Mouse (Mus musculus) forelimb bud, embryonic 11.5 days (tissue): ENCODE measurements around the gene Smpdl3a.

Experiments
- DNase-seq: peaks from one replicate; pipeline ENCODE4 v3.0.0-alpha.2; 2012; ENCODE audit warnings: low read depth, low spot score

Gene Smpdl3a

DNA sequence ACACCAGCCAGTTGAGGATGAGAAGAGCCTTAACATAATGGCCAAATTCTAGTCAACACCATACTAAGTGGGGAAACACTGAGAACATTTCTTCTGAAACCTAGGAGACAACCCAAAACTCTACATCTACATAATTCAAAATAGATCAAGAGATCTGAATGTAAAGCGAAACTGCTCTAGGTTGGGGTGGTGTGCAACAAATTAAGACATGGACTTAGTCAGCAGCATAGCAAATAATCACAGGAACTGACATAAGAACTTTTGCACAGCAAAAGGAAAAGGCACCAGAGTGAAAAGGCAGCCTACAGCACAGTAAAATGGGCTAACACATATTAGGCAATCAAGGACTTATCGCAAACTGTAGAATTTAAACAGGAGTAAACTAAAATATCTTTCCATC lies 25.1 kb downstream of the Smpdl3a start:
- no peak for DNase-seq

- no peak for DNase-seq
Measured at GRCm38 (mm10) chr10:57822473-57822872, 28.3 kb downstream of the Smpdl3a start.

DNA sequence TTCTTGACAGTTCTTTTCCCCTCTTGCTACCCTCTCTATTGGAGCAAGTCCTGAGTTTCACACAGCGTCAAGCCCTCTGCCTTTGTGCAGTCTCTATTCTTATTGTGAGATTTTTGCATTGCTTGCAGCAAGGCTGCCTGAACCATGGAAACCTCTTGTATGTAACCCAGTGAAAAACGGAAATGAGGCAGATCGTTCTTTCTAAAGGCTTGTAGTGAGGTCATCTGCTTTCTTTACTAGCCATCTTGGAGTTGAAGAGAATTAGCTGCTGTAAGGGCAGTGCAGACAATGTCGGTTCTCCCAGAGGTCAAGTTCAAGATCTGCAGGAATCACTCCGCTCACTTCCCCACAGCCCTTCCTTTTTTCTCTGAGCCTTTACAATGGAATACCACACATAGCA lies 34.5 kb downstream of the Smpdl3a start:
- no peak for DNase-seq

DNA sequence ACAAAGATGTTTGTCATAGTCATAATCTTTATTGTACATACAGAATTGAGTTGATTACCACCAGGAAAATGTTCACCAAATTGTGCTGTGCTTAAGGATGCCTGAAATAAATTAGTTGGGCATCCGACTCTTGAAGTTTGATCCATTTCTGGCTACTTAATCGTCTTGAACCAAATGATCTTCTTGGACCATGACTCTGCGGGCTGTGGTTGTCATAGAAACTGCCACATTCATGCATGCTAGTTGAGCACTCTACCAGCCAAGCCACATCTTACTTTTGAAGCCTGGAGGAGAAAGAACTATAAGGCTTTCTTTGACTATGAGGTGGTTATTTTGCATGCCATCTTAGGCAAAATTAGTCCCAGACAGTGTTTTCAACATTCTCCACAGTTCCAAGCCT lies 35.5 kb downstream of the Smpdl3a start:
- DNase-seq = no peak

DNA sequence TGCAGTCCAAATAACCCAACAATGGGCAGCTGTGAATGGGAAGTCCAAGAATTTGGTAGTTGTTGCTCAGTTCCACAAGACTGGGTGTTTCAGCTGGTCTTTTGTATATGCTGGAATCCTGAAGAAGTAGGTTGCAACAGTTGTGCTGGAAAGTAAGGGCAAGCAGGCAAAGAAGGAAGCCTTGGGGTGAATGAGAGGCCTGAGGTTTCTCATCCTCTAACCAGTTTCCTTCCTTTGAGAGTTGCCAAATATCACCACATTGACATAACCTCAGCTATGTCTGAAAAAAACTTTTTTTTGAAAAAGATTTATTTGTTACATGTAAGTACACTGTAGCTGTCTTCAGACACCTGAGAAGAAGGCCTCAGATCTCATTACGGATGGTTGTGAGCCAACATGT lies 41.0 kb downstream of the Smpdl3a start:
- no peak for DNase-seq

DNA sequence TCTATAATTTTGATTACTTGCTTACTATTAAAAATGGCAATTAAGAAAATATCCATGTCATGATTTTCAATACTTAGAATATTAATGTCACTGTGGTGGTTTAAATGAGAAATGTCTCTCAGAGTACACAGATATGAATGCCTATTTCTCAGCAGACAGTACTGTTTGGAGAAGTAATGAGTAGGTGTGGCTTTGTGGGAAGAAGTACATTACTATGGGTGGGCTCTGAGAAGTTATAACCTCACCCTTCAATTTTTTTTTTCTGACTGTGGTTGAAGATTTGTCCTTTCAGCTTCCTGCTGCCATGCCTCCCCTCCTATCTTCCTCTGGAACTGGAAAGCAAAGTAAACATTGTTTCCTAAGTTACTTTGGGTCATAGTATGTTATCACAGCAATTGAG lies 41.8 kb downstream of the Smpdl3a start:
- no peak for DNase-seq

- peak; percentile 59 for DNase-seq
Measured at GRCm38 (mm10) chr10:57841638-57842509, 47.7 kb downstream of the Smpdl3a start.

GRCm38 (mm10) chr10:57847916-57848682 lies 54.0 kb downstream of the Smpdl3a start:
- peak; percentile 71 for DNase-seq
